In genomic region chr9:44286256-44286850, GRCm38 (mm10) we compare ENCODE assay signal across 9 mouse cellular contexts. TPM values are rescaled to one million over a fixed set of nuclear protein-coding genes. Genes with fewer than 3 reads are reported as not detected.
DNase-seq lines count a peak whose midpoint lies in the region; ATAC-seq and TF ChIP-seq lines count a peak whose summit lies in the region.
"Had no signal": no experiment of that assay in that cellular context is flagged by ENCODE, and none has a peak within 500 bp of the region (broad histone marks: within the 10 kb centered on the region; RNA-seq: fewer than 3 reads in every experiment).

No protein-coding gene starts in this region.

- no peak overlapping the region for H3K9ac ChIP-seq in neural tube, embryonic 11.5 days (ENCODE audit: low read length)
- no peak overlapping the region; the same call in 1 of the 2 replicates for H3K9ac ChIP-seq in forebrain, embryonic 15.5 days (replicated peaks)
- H3K9ac ChIP-seq in liver, embryonic 13.5 days: peak overlapping the region; percentile 99

- peaks cover 3% of the 10 kb centered on the region for H3K36me3 ChIP-seq in neural tube, embryonic 11.5 days (ENCODE audit: control insufficient read depth, insufficient read depth, low read length)
- peaks cover 7% of the 10 kb centered on the region for H3K36me3 ChIP-seq in forebrain, embryonic 15.5 days
- peaks cover 49% of the 10 kb centered on the region for H3K36me3 ChIP-seq in liver, embryonic 13.5 days

- TF ChIP-seq CTCF in lung, adult 2 months (IDR thresholded peaks at IDR 0.05; ENCODE audit: insufficient read depth, low read length): no peak

- H3K4me1 ChIP-seq in neural tube, embryonic 11.5 days (ENCODE audit: control insufficient read depth, insufficient read depth, low read length): peaks cover 10% of the 10 kb centered on the region
- peaks cover 23% of the 10 kb centered on the region for H3K4me1 ChIP-seq in forebrain, embryonic 15.5 days
- peaks cover 73% of the 10 kb centered on the region for H3K4me1 ChIP-seq in liver, embryonic 13.5 days (replicated peaks)
- peaks cover 4% of the 10 kb centered on the region; the same call in 1 of the 2 replicates for H3K4me1 ChIP-seq in lung, adult 2 months (ENCODE audit: control insufficient read depth, insufficient read depth, low read length)

- H3K9me3 ChIP-seq in neural tube, embryonic 11.5 days (ENCODE audit: control insufficient read depth, low read length): no peaks in the 10 kb centered on the region
- H3K9me3 ChIP-seq in forebrain, embryonic 15.5 days: no peaks in the 10 kb centered on the region
- H3K9me3 ChIP-seq in liver, embryonic 13.5 days (replicated peaks): 0 out of 2 replicates have a peak, but pooled peaks cover 3% of the 10 kb centered on the region
- H3K9me3 ChIP-seq: embryonic facial prominence, embryonic 15.5 days had no signal

- peaks cover 12% of the 10 kb centered on the region; the same call in 1 of the 2 replicates for H3K27me3 ChIP-seq in neural tube, embryonic 11.5 days (ENCODE audit: control insufficient read depth, insufficient read depth, low read length)
- no peaks in the 10 kb centered on the region for H3K27me3 ChIP-seq in forebrain, embryonic 15.5 days
- 0 out of 2 replicates have a peak, but pooled peaks cover 8% of the 10 kb centered on the region for H3K27me3 ChIP-seq in liver, embryonic 13.5 days

- WGBS in neural tube, embryonic 11.5 days: 17% methylated on average over 6 of the region's 6 CpGs
- 9% methylated on average over 6 of the region's 6 CpGs for WGBS in forebrain, embryonic 15.5 days
- 4% methylated on average over 6 of the region's 6 CpGs for WGBS in liver, embryonic 13.5 days (ENCODE audit: insufficient replicate concordance)
- WGBS in lung, adult 2 months: 28% methylated on average over 6 of the region's 6 CpGs

- peak overlapping the region; percentile 97; the same call in 1 of the 2 replicates for H3K4me2 ChIP-seq in neural tube, embryonic 11.5 days (ENCODE audit: low read depth)
- peak overlapping the region; percentile 95 for H3K4me2 ChIP-seq in forebrain, embryonic 15.5 days (replicated peaks)
- peak overlapping the region; percentile 88 for H3K4me2 ChIP-seq in liver, embryonic 13.5 days

- peak overlapping the region; percentile 74; the same call in 1 of the 2 replicates for H3K4me3 ChIP-seq in neural tube, embryonic 11.5 days (ENCODE audit: low read depth, low read length)
- peak overlapping the region; percentile 62 for H3K4me3 ChIP-seq in forebrain, embryonic 15.5 days
- H3K4me3 ChIP-seq in liver, embryonic 13.5 days (replicated peaks): peak overlapping the region; percentile 97
- no peak overlapping the region for H3K4me3 ChIP-seq in lung, adult 2 months (replicated peaks; ENCODE audit: extremely low read depth, low read depth, low read length)

- TF ChIP-seq POLR2A in lung, adult 2 months (IDR thresholded peaks at IDR 0.05; ENCODE audit: borderline replicate concordance, extremely low read depth, low read depth, low read length): no peak

- H3K27ac ChIP-seq in neural tube, embryonic 11.5 days (ENCODE audit: low read depth, low read length): no peak overlapping the region
- H3K27ac ChIP-seq in forebrain, embryonic 15.5 days (replicated peaks): no peak overlapping the region
- H3K27ac ChIP-seq in liver, embryonic 13.5 days: peak overlapping the region; percentile 97
- H3K27ac ChIP-seq: embryonic facial prominence, embryonic 15.5 days had no signal

- no peak for DNase-seq in neural tube, embryonic 11.5 days (ENCODE audit: low spot score)
- DNase-seq in neural tube, embryonic 10.5 days (ENCODE audit: extremely low spot score, low spot score): no peak
- DNase-seq in liver, embryonic 13.5 days: peak; percentile 68
- DNase-seq in spleen, postnatal 36 days (ENCODE audit: low spot score in 2 of 2): peak; percentile 42 to 55
- no peak for DNase-seq in kidney, adult 11 months
- no peak for DNase-seq in gastrocnemius, postnatal 4 days (ENCODE audit: low spot score in 2 of 2)
- DNase-seq in lung, adult 2 months: no peak

- ATAC-seq in neural tube, embryonic 11.5 days (ENCODE audit: insufficient read depth, low FRiP score, low TSS enrichment): no peak
- ATAC-seq in forebrain, embryonic 15.5 days (replicated peaks): no peak
- peak; percentile 62 for ATAC-seq in liver, embryonic 13.5 days (ENCODE audit: low read depth)

RNA-seq across cellular contexts. Expression of gene Abcg4, which starts 2.1 kb away (rescaled TPM):
- polyA plus RNA-seq in neural tube, embryonic 11.5 days (2014; fragmentation: Nextera tagmentation; extraction: Ambion mirVana): 4.5 and 5.0 TPM in 2 replicates
- 14.2 and 15.6 TPM in 2 replicates for polyA plus RNA-seq in forebrain, embryonic 15.5 days (2015; fragmentation: Nextera tagmentation; extraction: Ambion mirVana)
- 11.1 and 13.0 TPM in 2 replicates for polyA plus RNA-seq in liver, embryonic 13.5 days (2015; fragmentation: Nextera tagmentation; extraction: Ambion mirVana)
- 1 to 10 TPM; 1.5 TPM for total RNA-seq in gastrocnemius, postnatal 4 days (2021)
- polyA plus RNA-seq in lung, adult 2 months (2012; rRNA removed): 1.7 and 1.9 TPM in 2 replicates

RNA-seq across cellular contexts. Expression of gene Nlrx1, which starts 18.0 kb away (rescaled TPM):
- 2.4 and 3.2 TPM in 2 replicates for polyA plus RNA-seq in neural tube, embryonic 11.5 days (2014; fragmentation: Nextera tagmentation; extraction: Ambion mirVana)
- polyA plus RNA-seq in forebrain, embryonic 15.5 days (2015; fragmentation: Nextera tagmentation; extraction: Ambion mirVana): 4.5 and 5.2 TPM in 2 replicates
- polyA plus RNA-seq in liver, embryonic 13.5 days (2015; fragmentation: Nextera tagmentation; extraction: Ambion mirVana): 3.2 and 3.8 TPM in 2 replicates
- 10 to 100 TPM; 22.7 to 23.0 TPM for total RNA-seq in gastrocnemius, postnatal 4 days (2021)
- polyA plus RNA-seq in lung, adult 2 months (2012; rRNA removed): 15.0 and 15.8 TPM in 2 replicates

RNA-seq across cellular contexts. Expression of gene Hinfp, which starts 19.1 kb away (rescaled TPM):
- polyA plus RNA-seq in neural tube, embryonic 11.5 days (2014; fragmentation: Nextera tagmentation; extraction: Ambion mirVana): 23.6 and 26.9 TPM in 2 replicates
- polyA plus RNA-seq in forebrain, embryonic 15.5 days (2015; fragmentation: Nextera tagmentation; extraction: Ambion mirVana): 33.4 and 35.4 TPM in 2 replicates
- polyA plus RNA-seq in liver, embryonic 13.5 days (2015; fragmentation: Nextera tagmentation; extraction: Ambion mirVana): 11.4 and 11.5 TPM in 2 replicates
- total RNA-seq in gastrocnemius, postnatal 4 days (2021): 10 to 100 TPM; 11.2 to 13.7 TPM
- polyA plus RNA-seq in lung, adult 2 months (2012; rRNA removed): 16.9 and 21.3 TPM in 2 replicates

RNA-seq across cellular contexts. Expression of gene C2cd2l, which starts 33.7 kb away (rescaled TPM):
- 14.9 and 17.1 TPM in 2 replicates for polyA plus RNA-seq in neural tube, embryonic 11.5 days (2014; fragmentation: Nextera tagmentation; extraction: Ambion mirVana)
- polyA plus RNA-seq in forebrain, embryonic 15.5 days (2015; fragmentation: Nextera tagmentation; extraction: Ambion mirVana): 21.5 and 24.2 TPM in 2 replicates
- polyA plus RNA-seq in liver, embryonic 13.5 days (2015; fragmentation: Nextera tagmentation; extraction: Ambion mirVana): 6.4 and 8.2 TPM in 2 replicates
- total RNA-seq in gastrocnemius, postnatal 4 days (2021): 10 to 100 TPM; 10.5 to 12.8 TPM
- polyA plus RNA-seq in lung, adult 2 months (2012; rRNA removed): 77.9 and 88.0 TPM in 2 replicates

RNA-seq across cellular contexts. Expression of gene Pdzd3, which starts 35.1 kb away (rescaled TPM):
- 0.11 TPM in 1 of 2 replicates, not detected in the other for polyA plus RNA-seq in neural tube, embryonic 11.5 days (2014; fragmentation: Nextera tagmentation; extraction: Ambion mirVana)
- 0.59 and 0.61 TPM in 2 replicates for polyA plus RNA-seq in forebrain, embryonic 15.5 days (2015; fragmentation: Nextera tagmentation; extraction: Ambion mirVana)
- 0.06 and 0.24 TPM in 2 replicates for polyA plus RNA-seq in liver, embryonic 13.5 days (2015; fragmentation: Nextera tagmentation; extraction: Ambion mirVana)
- under 1 TPM; 0.37 to 0.39 TPM for total RNA-seq in gastrocnemius, postnatal 4 days (2021)
- 0.11 and 0.12 TPM in 2 replicates for polyA plus RNA-seq in lung, adult 2 months (2012; rRNA removed)

Comparison
In these comparisons a context has a peak if more than half of its experiments do, and no peak if none do; other contexts are left out.
1. DNase-seq: peak in liver, embryonic 13.5 days (single experiment) and spleen, postnatal 36 days (2 of 2); none in neural tube, embryonic 11.5 days (single experiment), neural tube, embryonic 10.5 days (single experiment), kidney, adult 11 months (single experiment), gastrocnemius, postnatal 4 days (0 of 2) and lung, adult 2 months (single experiment).
2. Peak in every context shown above with its lines, with median percentiles within 50 percentile points of each other: H3K4me2 ChIP-seq.